Mouse (Mus musculus): ENCODE data around the gene Atp6v0a1.

Gene Atp6v0a1

DNA sequence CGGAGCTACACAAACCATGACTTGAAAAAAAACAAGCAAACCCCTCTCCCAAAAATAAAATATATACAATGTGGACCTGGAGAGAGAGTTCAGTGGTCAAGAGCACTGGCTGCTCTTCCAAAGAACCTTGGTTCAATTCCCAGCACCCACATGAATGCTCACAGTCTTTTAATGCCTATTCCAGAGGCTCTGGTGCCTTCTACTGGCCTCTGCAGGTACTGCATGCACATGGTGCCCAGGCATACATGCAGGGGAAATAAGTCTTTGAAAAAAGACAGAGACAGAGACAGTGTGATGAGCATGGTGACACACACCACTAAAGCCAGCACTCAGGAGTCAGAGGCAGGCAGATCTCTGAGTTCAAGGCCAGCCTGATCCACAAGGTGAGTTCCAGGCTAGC, 44.7 kb downstream of the Atp6v0a1 start:
- in situ Hi-C loops (cut with MboI; ENCODE audit: unreplicated experiment in 2 of 2): no loop called here

DNA sequence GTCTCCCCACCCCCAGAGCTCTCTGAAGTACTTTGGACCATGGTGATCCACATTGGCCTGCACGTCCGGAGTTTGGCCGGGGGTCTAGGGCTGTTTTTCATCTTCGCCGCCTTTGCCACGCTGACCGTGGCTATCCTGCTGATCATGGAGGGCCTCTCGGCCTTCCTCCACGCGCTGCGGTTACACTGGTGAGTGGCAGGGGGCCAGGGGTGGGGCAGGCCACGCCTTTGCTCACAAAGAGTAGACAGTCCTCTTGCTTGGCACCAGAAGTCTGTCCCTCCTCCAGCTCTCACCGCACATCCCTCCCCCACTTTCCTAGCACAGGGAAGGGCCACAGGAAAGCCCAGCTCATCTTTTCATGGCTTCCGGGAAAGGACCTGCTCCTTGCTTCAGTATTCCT, 46.2 kb downstream of the Atp6v0a1 start:
- in situ Hi-C loops (cut with MboI; ENCODE audit: unreplicated experiment in 2 of 2): loop anchor here (5.0 kb wide), 2 partner anchors 73 to 163 kb away; no protein-coding TSS in a partner anchor

DNA sequence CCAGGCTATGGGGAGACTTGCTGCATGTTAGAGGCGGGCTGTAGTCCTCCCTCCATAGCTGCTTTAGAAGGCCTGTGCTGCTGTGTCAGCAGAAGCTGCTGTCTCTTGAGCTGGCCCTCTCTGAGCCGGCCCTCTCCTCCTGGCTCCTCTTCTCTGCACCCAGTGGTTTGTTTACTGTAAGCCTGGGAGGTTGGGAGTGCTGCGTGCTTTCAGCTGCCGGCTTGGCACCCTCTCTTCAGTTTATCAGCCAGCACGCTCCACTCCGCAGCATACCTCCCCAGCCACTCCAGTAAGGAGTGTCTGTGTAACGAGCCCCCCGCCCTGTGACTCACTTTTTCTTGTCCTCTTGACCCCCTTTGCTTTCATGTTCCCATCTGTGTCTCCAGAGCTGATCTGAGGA, 47.6 kb downstream of the Atp6v0a1 start:
- in situ Hi-C loops (cut with MboI; ENCODE audit: unreplicated experiment in 2 of 2): loop anchor here (5.0 kb wide), 2 partner anchors 75 to 165 kb away; no protein-coding TSS in a partner anchor

DNA sequence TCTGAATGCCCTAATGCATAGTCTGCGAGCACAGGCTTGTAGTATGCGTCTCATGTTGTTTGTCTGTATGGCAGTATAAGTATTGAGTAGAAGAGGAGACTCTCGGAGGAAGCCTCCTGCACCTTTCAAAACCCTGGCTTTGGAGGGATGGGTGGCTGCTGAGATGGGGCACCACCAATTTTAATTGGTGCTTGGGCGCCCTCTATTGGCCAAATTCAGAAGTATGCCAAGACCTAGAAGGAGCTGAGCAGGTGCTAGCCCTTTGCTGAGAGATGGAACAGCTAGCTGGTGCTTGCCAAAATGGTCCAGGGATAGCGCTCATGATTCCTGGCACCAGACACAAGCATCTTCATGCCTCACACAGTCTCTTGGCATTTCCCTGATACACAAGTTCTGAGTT, 48.6 kb downstream of the Atp6v0a1 start:
- in situ Hi-C loops (cut with MboI; ENCODE audit: unreplicated experiment in 2 of 2): loop anchor here (5.0 kb wide), 2 partner anchors 76 to 166 kb away; no protein-coding TSS in a partner anchor

DNA sequence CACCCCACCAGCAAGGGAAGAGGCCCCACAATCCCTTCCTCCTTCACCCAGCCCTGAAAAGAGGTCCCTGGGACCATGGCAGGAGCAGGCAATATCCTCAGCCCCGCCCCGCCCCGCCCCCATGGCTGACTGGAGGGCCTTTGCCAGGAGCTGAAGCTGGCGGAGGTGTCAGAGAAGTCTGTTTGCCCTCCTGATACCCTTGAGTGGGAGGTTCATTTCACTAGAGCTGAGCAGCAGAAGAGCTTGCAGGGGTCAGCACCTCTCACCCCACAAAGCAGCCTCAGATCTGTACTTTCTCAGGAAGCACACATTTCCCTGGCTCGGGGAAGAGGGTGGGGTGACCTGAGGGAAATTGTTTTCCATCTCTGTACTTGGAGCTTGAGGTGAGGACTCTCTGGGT, 49.5 kb downstream of the Atp6v0a1 start:
- in situ Hi-C loops (cut with MboI; ENCODE audit: unreplicated experiment in 2 of 2): loop anchor here (5.0 kb wide), 2 partner anchors 76 to 166 kb away; no protein-coding TSS in a partner anchor

GRCm38 (mm10) chr11:101059473-101059872, 50.2 kb downstream of the Atp6v0a1 start:
- in situ Hi-C loops (cut with MboI; ENCODE audit: unreplicated experiment in 2 of 2): loop anchor here (5.0 kb wide), 2 partner anchors 77 to 167 kb away; no protein-coding TSS in a partner anchor

DNA sequence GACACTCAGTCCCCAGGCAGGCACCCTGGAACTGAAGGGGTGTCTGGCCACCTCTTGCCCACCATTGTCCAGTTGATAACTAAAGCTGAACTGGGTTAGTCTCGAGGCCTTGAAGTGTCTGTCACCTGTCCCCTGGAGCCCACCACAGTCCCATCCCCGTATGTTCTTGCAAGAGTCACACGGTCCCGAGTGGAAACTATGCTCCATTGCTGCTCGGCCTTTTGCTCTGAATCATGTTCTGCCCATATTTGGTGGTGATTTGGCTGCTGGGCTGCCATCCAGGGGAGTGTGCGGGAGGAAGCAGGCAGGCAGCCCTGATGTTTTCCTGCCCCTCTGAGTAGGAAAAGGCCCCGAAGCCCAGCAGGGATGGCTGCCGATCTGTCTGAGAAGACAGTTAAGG, 50.9 kb downstream of the Atp6v0a1 start:
- in situ Hi-C loops (cut with MboI; ENCODE audit: unreplicated experiment in 2 of 2): no loop called here

DNA sequence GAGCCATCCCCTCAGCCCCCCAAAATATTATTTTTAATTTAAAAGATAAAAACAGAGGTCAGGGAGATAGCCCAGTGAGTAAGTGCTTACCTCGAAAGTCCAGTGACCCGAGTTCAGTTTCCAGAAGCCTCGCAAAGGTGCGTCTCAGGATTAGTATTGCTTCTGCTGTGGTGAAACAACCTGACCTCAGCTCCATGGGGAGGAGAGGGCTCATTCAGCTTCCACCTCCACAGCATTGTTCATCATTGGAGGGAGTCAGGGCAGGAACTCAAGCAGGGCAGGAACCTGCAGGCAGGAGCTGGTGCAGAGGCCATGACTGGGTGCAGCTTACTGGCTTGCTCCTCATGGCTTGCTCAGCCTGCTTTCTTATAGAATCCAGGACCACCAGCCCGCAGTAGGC, 51.8 kb downstream of the Atp6v0a1 start:
- in situ Hi-C loops (cut with MboI; ENCODE audit: unreplicated experiment in 2 of 2): no loop called here

GRCm38 (mm10) chr11:101062165-101062884, 53.1 kb downstream of the Atp6v0a1 start:
- in situ Hi-C loops (cut with MboI; ENCODE audit: unreplicated experiment in 2 of 2): no loop called here

DNA sequence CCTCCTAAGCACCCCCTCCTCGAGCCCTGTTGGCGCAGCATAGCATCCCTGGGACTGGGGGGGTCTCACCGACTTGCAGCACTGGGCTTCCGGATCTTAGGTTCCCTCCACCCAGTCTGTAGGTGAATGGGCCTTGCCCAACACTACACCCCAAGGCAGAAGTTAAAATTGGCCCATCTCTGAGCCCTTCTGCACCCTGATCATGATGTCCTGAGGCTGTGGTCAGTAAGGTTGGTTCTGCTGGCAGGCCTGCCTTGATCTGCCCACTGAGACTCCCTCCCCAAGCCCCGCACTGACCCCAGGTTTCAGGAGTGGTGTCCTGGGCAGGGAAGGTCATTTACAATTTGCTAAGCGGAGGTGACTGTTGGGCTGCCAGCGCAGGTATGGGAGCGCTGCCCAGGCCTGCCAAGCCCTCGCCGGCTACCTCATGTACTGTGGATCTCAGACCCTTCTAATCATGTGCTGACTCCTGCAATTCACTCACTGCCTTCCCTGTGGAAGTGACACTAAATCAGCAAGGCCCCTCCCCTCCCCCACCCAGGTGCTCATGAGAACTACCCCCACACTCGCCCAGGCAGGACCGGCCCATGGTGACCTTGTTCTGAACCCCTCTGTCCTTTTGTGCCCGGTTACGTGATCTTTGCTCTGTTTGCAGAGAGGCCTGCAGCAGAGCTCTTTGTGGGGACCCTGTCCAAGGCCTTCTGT, 53.9 kb downstream of the Atp6v0a1 start:
- in situ Hi-C loops (cut with MboI; ENCODE audit: unreplicated experiment in 2 of 2): no loop called here

- in situ Hi-C loops (cut with MboI; ENCODE audit: unreplicated experiment in 2 of 2): no loop called here
Observed at GRCm38 (mm10) chr11:101063676-101064327, 54.5 kb downstream of the Atp6v0a1 start.

GRCm38 (mm10) chr11:101064462-101064861, 55.2 kb downstream of the Atp6v0a1 start:
- in situ Hi-C loops (cut with MboI; ENCODE audit: unreplicated experiment in 2 of 2): no loop called here

- in situ Hi-C loops (cut with MboI; ENCODE audit: unreplicated experiment in 2 of 2): no loop called here
Observed at GRCm38 (mm10) chr11:101065002-101065401, 55.8 kb downstream of the Atp6v0a1 start.

DNA sequence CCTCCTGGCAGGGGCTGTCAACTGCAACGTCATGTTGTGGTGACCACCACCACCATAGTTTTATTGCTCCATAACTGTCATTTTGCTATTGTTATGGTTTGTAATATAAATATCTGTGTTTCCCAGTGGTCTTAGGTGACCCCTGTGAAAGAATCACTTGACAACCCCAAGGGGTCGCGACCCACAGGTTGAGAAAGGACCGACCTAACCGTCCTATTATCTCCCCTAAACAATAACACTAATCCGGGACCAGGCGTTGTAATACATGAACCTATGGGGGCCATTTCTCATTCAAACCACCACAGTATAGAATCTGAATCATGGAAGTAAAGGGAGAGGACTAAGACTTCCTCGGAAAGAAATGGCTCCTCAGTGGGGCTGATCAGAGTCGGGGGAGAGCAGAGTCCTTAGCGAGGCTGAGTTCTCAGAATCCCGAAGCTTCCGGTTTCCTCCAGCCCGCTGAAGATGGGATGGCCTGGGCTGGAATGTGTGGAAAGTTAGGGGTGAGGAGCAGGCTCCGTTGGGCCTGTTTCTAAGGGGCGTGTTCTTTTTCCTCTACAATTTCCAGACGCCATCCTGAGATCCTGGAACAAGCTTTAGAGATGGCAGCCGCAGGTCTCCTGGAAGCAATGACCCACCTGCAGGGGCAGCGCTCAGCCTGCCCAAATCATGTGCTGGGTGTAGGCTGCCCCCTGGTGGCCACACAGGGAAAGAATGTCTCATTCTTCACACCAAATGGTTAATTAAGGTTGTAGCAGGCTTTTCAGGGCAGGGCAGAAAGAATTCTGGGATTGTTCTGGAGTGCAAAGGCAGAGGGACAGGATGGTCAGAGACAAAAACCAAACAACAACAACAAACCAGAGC, 57.5 kb downstream of the Atp6v0a1 start:
- in situ Hi-C loops (cut with MboI; ENCODE audit: unreplicated experiment in 2 of 2): no loop called here

- in situ Hi-C loops (cut with MboI; ENCODE audit: unreplicated experiment in 2 of 2): no loop called here
Observed at GRCm38 (mm10) chr11:101069391-101070188, 60.3 kb downstream of the Atp6v0a1 start, which contains the start of gene Naglu. Naglu (plus strand) TSS chr11:101070012.

DNA sequence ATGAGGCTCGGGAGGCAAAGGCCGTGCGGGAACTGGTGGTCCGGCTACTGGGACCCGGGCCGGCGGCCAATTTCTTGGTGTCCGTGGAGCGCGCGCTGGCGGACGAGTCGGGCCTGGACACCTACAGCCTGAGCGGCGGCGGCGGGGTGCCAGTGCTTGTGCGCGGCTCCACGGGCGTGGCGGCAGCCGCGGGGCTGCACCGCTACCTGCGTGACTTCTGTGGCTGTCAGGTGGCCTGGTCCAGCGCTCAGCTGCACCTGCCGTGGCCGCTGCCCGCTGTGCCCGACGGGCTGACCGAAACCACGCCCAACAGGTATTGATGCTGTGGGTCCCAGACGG, 60.9 kb downstream of the Atp6v0a1 start:
- in situ Hi-C loops (cut with MboI; ENCODE audit: unreplicated experiment in 2 of 2): no loop called here

DNA sequence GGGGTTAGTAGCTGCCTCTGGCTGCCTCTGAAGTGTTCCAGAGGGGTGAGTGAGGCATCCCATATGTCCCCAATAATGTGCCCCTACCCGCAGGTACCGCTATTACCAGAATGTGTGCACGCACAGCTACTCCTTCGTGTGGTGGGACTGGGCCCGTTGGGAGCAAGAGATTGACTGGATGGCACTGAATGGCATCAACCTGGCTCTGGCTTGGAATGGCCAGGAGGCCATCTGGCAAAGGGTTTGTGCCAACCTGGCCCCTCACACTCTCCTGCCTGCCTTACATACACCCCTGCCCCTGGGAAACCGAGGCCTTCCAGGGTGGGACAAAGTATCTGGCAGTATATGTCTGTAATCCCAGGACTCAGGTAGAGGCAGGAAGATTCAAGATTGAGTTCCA, 61.7 kb downstream of the Atp6v0a1 start:
- in situ Hi-C loops (cut with MboI; ENCODE audit: unreplicated experiment in 2 of 2): no loop called here

- in situ Hi-C loops (cut with MboI; ENCODE audit: unreplicated experiment in 2 of 2): no loop called here
Observed at GRCm38 (mm10) chr11:101071810-101072428, 62.7 kb downstream of the Atp6v0a1 start.

GRCm38 (mm10) chr11:101078121-101078520, 68.9 kb downstream of the Atp6v0a1 start, which contains the start of gene Hsd17b1:
Hsd17b1 (plus strand) TSS chr11:101078411.
- in situ Hi-C loops (cut with MboI; ENCODE audit: unreplicated experiment in 2 of 2): loop anchor here in 1 of 2 experiments (25.0 kb wide), 1 partner anchor 359 kb away; the partner anchor contains the start of genes Ifi35, Ptges3l, Rpl27 and Rundc1

All from v-Abl transformed pro-B cells (cell line).